Mouse (Mus musculus) R1 (cell line): Measurements from ENCODE around the gene Sufu.

Experiments
- DNase-seq: peaks from one replicate; pipeline ENCODE4 v3.0.0-alpha.2; 2018; ENCODE audit warnings: low read depth, low spot score

Gene Sufu

GRCm38 (mm10) chr19:46459889-46460288, 63.2 kb downstream of the Sufu start:
- DNase-seq = no peak

DNA sequence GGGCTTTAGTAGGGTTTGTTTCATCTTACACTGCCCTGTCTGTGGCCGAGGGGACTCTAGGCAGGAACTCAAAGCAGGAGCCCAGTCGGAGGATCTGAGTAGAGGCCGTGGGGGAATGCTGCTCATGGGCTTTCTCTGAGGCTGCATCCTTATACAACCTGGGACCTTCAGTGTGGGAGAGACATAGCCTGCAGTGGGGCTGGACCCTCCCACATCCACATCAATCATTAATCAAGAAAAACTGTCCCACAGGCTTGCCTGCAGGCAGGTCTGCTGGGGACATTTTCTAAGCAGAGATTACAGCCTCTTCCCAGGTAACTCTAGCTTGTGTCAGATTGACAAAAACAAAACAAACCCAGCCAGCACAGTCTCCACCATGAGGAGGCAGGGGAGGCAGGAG, 65.9 kb downstream of the Sufu start:
- DNase-seq = no peak

- DNase-seq = peak; percentile 41
These were observed 66.8 kb downstream of the Sufu start for GRCm38 (mm10) chr19:46463446-46463845.

DNA sequence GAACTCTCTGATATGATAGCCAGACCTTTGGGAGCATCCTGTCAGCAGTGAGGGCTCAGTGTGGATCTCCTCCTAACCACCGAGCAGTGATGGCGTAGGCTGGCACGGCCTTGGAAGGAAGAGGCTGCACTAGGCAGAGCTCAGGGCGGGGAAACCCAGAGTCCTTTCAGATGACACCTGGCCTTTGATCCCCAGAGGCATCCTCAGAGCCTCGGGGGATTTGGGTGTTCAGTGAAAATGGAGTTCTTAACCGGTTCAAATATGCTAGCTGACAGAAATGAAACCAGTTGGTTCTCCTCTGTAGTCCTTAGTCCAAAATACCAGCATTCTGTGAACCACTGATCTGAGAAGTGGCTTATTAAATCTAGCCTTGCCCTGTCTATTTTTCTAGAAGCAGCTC, 69.5 kb downstream of the Sufu start:
- DNase-seq = no peak

DNA sequence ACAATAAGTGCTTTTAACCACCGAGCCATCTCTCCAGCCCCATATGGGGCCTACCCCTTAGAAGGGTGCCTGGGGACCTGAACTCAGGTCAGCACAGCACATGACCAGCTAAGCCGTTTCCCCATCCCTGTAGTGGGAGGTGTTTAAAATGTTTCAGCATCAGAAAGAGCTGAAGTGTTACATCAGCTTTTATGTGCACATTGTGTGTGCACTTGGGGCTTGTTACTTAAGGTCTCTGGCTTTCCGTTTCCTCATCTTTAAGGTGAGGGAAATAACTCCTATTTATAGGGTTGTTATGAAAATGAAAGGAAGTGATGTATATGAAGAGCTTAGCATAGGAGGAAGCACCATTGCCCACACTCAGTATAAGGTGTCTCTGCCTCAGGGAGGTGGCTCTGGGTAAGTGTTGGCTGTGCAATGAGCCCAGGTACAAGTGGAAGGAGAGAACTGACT, 70.4 kb downstream of the Sufu start:
- no peak for DNase-seq

DNA sequence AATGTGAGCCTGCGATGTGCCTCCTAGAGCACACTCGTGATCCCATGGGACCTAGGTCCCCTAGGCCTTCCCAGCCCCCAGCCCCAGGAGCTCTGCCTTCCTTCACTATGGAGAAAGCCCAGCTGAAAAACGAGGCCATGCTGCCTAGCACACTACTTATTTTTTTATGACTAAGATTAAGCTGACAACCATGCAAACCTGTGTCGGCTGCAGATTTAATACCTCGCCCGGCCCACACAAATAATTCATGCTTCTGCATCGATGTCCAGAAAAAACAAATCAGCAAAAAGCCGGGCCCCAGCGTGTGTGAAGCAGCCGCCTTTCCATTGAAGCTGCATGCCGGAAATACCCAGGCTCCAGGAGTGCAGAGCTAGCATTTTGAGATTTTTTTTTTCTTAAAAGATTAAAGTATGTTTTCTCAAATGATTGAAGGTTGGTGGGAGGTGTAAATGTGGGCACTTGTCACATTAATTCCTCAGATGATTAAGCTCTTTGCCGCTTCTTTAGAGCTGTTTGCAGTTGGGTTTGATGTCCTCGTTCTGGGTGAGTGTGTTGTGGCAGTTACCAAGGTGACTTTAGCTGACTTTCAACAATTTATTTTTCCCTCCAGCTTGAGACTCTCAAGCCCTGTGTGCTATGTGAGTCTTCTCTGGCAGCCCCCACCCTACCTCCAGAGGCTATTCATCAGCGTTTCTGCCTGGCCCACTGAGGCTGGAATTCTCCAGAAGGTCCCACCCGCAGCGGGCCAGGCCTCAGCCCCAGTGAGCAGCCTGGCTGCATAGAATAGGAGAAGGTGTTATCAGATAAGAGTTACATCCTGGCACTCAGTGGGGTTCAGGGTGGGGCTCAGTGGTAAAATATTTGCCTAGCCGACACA, 73.9 kb downstream of the Sufu start:
- DNase-seq = peak; percentile 96

- DNase-seq = peak; percentile 65
These were observed 74.8 kb downstream of the Sufu start for GRCm38 (mm10) chr19:46471324-46472093.

GRCm38 (mm10) chr19:46477432-46477845, 80.7 kb downstream of the Sufu start:
- DNase-seq = peak; percentile 85

DNA sequence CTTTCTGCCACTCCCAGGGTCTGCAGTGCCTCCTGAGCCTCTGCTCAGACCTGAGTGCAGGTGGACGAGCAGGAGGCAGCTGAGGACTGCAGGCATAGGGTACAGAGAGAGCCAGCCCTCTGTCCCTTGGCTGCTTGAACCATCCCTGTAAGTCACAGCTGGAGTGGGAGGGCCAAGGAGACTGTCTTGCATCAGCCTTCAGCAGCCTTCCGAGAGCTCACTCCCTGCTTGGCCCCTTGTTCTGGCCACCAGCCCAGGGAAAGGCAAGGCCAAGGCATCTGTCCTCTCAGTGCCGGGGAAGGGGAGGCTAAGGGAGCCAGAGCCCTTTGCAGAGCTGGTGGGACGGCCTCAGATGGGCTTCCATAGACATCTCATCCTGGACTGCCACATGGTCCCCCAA, 81.5 kb downstream of the Sufu start:
- DNase-seq = no peak

DNA sequence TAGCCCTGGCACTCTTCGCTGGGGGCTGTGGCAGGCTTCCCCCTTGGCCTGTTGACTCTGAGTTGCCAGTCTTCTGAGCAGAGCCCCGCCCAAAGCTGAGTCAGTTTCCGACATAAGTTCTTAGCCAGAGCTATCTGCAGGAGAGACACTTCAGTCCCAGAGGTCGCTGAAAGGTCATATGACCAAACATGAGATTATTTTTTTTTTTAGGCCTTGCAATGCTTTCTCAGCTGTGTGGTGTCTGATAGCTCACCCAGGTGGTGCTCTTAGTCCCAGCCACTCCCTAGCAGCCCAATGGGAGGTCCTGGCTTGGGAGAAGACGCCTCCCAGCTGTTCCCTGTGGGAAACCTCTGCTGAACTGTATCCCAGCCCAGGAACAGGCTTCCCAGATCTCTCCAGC, 82.1 kb downstream of the Sufu start:
- DNase-seq = peak; percentile 60

- DNase-seq = peak; percentile 77
These were observed 82.8 kb downstream of the Sufu start for GRCm38 (mm10) chr19:46479306-46480075.

DNA sequence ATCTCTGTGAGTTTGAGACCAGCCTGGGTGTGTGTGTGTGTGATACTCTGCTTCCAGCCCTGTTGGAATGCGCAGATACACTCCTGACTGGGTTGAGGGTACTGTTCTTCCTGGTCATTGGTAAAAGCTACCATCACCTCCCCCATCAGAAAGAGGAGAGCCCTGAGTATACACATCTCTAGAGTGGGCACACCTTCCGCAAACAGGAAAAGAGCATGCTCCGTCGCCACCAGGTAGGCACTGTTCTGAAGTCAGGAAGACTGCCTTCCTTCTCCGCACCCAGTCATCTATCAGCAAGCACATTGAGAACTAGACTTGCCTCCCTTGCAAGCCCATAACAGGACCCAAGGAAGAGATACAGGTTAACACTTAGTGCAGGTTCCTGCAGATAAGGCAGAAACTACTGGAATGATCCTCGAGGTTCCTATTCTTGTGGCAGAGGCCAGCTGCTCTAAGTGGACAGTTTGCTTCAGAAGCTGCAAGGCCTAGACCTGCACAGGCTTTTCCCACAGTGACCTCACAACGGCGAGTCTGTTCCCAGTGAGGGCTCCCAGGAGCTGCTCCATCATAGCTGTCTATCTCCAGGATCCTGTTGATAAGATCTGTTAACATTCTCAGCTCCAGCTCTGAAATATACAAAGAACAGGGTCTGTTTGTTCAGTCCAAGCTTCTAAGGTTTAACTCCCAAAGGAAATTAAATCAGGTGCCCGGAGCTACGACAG, 84.1 kb downstream of the Sufu start:
- no peak for DNase-seq

DNA sequence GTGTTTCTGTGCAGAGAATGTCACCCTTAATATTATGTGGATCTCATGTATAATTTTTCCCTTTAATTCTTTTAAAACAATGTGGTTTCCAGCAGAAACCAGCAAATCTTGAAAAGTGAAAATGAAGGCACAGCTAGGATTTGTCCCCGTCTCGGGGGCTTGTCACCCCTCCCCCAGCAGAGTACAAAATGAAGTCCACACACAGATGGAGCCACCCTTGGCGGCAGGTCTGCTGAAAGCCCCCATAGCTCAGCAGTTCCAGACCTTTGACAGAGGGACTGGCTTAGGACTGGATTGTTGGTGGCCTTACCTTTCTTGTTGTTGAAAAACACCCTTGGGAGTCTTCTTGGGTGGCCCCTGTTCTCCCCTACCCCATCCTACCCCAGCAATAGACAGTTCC, 84.7 kb downstream of the Sufu start:
- no peak for DNase-seq

DNA sequence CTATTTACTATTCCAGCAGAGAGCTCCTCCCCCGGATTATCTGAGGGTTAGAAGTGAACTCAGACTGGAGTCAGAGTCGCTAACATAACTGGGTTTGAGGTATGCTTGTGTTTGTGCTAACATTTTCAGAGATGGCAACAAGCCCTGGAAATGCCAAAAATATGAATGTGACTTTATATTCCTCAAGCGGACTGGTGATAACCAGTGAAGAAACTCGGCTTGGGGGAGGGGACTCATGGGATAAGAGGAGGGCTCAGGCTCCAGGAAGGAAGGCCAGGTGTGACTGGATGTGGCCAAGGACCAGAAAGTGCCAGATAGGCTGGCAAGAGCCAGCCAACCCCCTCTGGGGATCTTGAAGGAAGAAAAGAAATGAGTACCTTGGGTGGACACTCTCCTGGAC, 85.1 kb downstream of the Sufu start:
- no peak for DNase-seq

DNA sequence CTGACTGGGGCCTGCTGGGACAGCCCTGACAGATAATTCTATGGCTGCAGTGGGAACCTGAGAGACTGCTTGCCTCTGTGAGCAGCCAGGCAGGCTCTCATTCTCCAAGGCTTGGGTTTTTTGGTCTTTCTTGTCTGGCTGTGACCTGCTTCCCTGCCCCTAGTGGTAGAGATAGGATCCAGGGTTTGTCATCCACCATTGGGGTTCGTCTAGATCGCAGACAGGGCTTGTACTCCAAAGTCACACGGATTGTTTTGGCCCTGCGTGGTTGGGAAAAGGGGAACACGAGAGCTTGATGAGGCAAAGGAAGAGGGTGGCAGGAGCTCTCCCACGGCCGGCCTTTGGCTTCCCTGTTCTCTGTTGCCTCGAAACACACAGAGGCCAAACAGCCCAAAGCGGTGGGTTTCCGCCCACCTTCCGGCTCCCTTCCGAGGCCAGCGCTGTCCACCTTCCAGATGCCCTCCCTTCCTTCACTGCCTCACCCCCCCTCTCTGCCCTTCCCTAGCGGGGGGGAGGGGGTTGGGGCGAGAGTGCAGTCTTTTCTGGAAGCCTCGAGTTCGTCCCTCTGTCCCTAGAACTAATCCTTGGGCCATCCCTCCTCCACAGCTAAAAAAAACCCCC, 86.3 kb downstream of the Sufu start:
- peak; percentile 65 for DNase-seq

DNA sequence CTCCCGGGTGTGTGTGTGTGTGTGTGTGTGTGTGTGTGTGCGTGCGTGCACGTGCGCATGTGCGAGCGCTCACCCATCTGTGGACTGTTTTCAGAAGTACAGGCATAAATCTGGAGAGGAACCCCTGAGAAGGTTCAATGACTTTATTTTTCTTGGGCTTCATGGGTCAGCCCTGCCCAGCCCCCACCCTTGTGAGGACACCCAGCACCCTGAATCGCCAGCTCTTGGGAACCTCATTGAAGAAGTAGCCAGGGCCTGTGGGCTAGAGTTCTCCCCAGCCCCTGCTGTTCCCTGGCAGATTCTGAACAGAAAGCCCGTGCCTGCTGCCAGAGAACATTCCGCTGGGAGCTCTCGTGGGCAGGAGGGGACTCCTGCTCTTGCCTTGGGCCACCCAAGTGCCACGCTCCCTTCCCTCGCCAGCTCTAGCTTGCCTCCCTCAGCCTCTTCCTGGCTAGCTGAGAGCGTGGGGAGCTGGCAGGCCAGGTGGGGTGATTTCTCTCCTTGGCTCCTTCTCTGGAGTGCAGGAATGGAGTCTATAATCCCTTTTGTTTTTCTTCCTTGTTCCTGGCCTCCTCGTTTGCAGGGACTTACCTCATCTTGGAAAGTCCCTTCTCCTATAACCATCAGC, 87.1 kb downstream of the Sufu start:
- DNase-seq = no peak

GRCm38 (mm10) chr19:46484518-46484917, 87.8 kb downstream of the Sufu start:
- DNase-seq = no peak

DNA sequence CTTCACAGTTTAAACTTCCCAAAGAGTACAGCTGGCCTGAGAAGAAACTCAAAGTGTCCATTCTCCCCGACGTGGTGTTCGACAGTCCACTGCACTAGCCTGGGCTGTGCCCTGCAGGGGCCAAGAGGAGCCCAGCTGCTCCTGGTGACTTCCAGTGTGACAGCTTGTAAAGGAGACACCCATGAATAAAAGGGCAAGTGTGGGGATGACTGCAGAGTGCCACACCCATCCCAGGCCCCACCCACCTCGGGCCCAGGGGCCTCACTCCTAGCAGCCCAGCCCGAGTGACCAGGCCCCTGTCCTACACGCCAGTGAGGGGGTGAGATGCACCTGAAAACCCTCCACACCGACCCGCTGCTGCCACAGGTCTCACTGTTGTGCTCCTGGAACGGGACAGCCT, 89.2 kb downstream of the Sufu start:
- DNase-seq = no peak

DNA sequence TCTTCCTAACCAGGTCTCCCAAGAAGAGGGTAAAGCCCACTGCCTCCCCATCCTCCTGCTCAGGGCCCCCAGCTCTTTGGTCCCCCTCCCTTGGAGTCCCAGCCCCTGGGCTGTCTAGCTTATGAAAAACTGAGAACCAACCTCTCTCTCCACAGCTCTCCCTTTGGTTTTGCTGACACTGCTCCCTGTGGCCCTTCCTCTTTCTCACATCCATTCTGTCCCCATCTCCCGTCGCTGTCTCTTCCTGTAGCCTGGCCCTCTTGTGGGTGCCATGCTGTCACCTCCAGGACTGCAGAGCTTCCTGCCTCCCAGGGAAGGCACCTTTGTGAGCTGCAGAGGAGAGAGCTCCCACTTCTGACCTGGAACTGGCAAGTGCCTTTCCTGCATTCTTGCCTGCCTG, 90.0 kb downstream of the Sufu start:
- no peak for DNase-seq

GRCm38 (mm10) chr19:46489448-46489847, 92.8 kb downstream of the Sufu start:
- DNase-seq = no peak
